Mouse (Mus musculus): ENCODE measurements around the gene Mri1.

DNA sequence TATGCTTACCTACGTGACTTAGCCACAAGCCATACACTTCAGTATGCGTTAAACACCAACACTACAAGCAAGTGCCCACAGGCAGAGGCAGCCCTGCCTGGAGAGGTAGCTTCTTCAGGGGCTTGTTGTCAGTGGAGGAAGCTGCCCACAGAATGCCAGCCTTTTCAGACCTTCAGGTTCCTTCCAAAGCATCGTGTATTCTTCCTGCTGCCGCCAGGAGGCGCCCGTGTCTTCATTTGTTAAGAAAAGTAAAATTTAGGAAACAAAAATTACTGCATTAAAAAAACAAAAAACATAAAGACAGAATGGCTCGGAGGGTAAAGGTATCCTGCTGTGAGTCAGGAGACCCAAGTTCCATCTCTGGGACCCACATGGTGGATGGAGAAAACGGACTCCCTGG is 34.6 kb upstream of the Mri1 start:
- peak; percentile 94 for TF ChIP-seq CTCF (conservative IDR thresholded peaks at IDR 0.05; ENCODE audit: low read length)
- TF ChIP-seq POU5F1 (IDR thresholded peaks at IDR 0.05; ENCODE audit: borderline replicate concordance, low read length) = no peak
- no peak for TF ChIP-seq NANOG (IDR thresholded peaks at IDR 0.05; ENCODE audit: borderline replicate concordance, low read length)

Measured in E14TG2a.4 (cell line).